Mouse (Mus musculus): ENCODE results near the gene Erc2.

The Erc2 gene

GRCm38 (mm10) chr14:28511029-28511651 lies 888.9 kb downstream of the Erc2 start:
- DNase-seq = peak; percentile 54

- no peak for DNase-seq
Observed at GRCm38 (mm10) chr14:28512805-28513590, 890.8 kb downstream of the Erc2 start.

- DNase-seq = no peak
Observed at GRCm38 (mm10) chr14:28514171-28514570, 891.9 kb downstream of the Erc2 start.

- DNase-seq = no peak
Observed at GRCm38 (mm10) chr14:28515331-28515730, 893.1 kb downstream of the Erc2 start.

GRCm38 (mm10) chr14:28517631-28518560 lies 895.7 kb downstream of the Erc2 start:
- no peak for DNase-seq

GRCm38 (mm10) chr14:28521106-28521505 lies 898.9 kb downstream of the Erc2 start:
- DNase-seq = no peak

- no peak for DNase-seq
Observed at GRCm38 (mm10) chr14:28522611-28523010, 900.4 kb downstream of the Erc2 start.

- no peak for DNase-seq
Observed at GRCm38 (mm10) chr14:28525566-28525965, 903.3 kb downstream of the Erc2 start.
